8 mouse cellular contexts compared by ENCODE assay signal in genomic region chr12:21778308-21778707, GRCm38 (mm10).
DNase-seq lines count a peak whose midpoint lies in the region; ATAC-seq and TF ChIP-seq lines count a peak whose summit lies in the region.
"Not testable (repeated sequence)": the region's sequence is repeated elsewhere in the genome, so short reads cannot be mapped to it uniquely, and the experiment has no call there.

No protein-coding gene starts in this region.

- not testable (repeated sequence) for H3K27ac ChIP-seq in ES-Bruce4 (ENCODE audit: insufficient read depth, low read length); embryonic fibroblast, embryonic 13.5 days (ENCODE audit: insufficient read depth, low read length); heart, embryonic 15.5 days; hindbrain, embryonic 16.5 days (ENCODE audit: low read depth, low read length); liver, embryonic 14.5 days; stomach, postnatal 0 days (replicated peaks)

- H3K9ac ChIP-seq in ES-Bruce4 (ENCODE audit: low read depth, poor library complexity, severe bottlenecking), result peak overlapping the region; percentile 91
- H3K9ac ChIP-seq in heart, embryonic 15.5 days; hindbrain, embryonic 16.5 days (ENCODE audit: low read depth, low read length); stomach, postnatal 0 days (ENCODE audit: low read length): not testable (repeated sequence)
- H3K9ac ChIP-seq in liver, embryonic 14.5 days (replicated peaks), result peak overlapping the region; percentile 27; the same call in 1 of the 2 replicates

- peak overlapping the region; percentile 69 for H3K4me3 ChIP-seq in ES-Bruce4 (ENCODE audit: low read depth, low read length)
- peak overlapping the region; percentile 30; the same call in 1 of the 2 replicates for H3K4me3 ChIP-seq in embryonic fibroblast, embryonic 13.5 days (ENCODE audit: insufficient read depth, low read length)
- peak overlapping the region; percentile 45 for H3K4me3 ChIP-seq in heart, embryonic 15.5 days
- H3K4me3 ChIP-seq in hindbrain, embryonic 16.5 days (ENCODE audit: low read length), result 0 out of 2 replicates have a peak overlapping the region, but pooled peaks have one; percentile 14
- peak overlapping the region; percentile 37 to 47 for H3K4me3 ChIP-seq in liver, embryonic 14.5 days (ENCODE audit: insufficient read depth in 1 of 2, low read depth in 2 of 2, low read length in 2 of 2)
- H3K4me3 ChIP-seq in stomach, postnatal 0 days (ENCODE audit: low read depth, low read length), result not testable (repeated sequence)

- not testable (repeated sequence) for H3K27me3 ChIP-seq in ES-Bruce4 (ENCODE audit: control insufficient read depth, insufficient read depth, low read length, poor library complexity, severe bottlenecking); heart, embryonic 15.5 days; hindbrain, embryonic 16.5 days (replicated peaks; ENCODE audit: control insufficient read depth, insufficient read depth, low read length); liver, embryonic 14.5 days (ENCODE audit: control insufficient read depth, insufficient read depth, low read length); stomach, postnatal 0 days (ENCODE audit: control insufficient read depth, insufficient read depth, low read length)

- not testable (repeated sequence) for TF ChIP-seq CTCF in ES-Bruce4 (IDR thresholded peaks at IDR 0.05; ENCODE audit: low read depth, low read length); embryonic fibroblast, embryonic 13.5 days (IDR thresholded peaks at IDR 0.05; ENCODE audit: borderline replicate concordance, insufficient read depth, low read length); liver, embryonic 14.5 days (IDR thresholded peaks at IDR 0.05; ENCODE audit: low read depth); stomach, postnatal 0 days (IDR thresholded peaks at IDR 0.05; ENCODE audit: low read depth)

- TF ChIP-seq POLR2A in ES-Bruce4 (IDR thresholded peaks at IDR 0.05; ENCODE audit: insufficient read depth, low read length); embryonic fibroblast, embryonic 13.5 days (IDR thresholded peaks at IDR 0.05; ENCODE audit: low read depth, low read length): not testable (repeated sequence)

- 23% methylated on average over 41 of the region's 50 CpGs for WGBS in heart, embryonic 15.5 days
- 31% methylated on average over 39 of the region's 50 CpGs for WGBS in hindbrain, embryonic 16.5 days
- whole genome bisulfite sequencing in liver, embryonic 14.5 days (ENCODE audit: insufficient replicate concordance), result 11% methylated on average over 37 of the region's 50 CpGs
- 17% methylated on average over 43 of the region's 50 CpGs for WGBS in stomach, postnatal 0 days

- not testable (repeated sequence) for H3K36me3 ChIP-seq in ES-Bruce4 (ENCODE audit: control insufficient read depth, insufficient read depth, low read length, poor library complexity, severe bottlenecking); heart, embryonic 15.5 days; hindbrain, embryonic 16.5 days (ENCODE audit: control insufficient read depth, insufficient read depth, low read length); liver, embryonic 14.5 days (replicated peaks; ENCODE audit: control insufficient read depth, insufficient read depth, low read depth); stomach, postnatal 0 days (ENCODE audit: control insufficient read depth, insufficient read depth, low read length)

- not testable (repeated sequence) for H3K4me1 ChIP-seq in ES-Bruce4 (ENCODE audit: control insufficient read depth, insufficient read depth, low read length); embryonic fibroblast, embryonic 13.5 days (ENCODE audit: control insufficient read depth, insufficient read depth, low read length); heart, embryonic 15.5 days (replicated peaks); hindbrain, embryonic 16.5 days (ENCODE audit: control insufficient read depth, insufficient read depth, low read depth, low read length); liver, embryonic 14.5 days (replicated peaks; ENCODE audit: control insufficient read depth in 2 of 2, insufficient read depth in 2 of 2, low read length in 1 of 2); stomach, postnatal 0 days (replicated peaks; ENCODE audit: control insufficient read depth, insufficient read depth)

- not testable (repeated sequence) for ATAC-seq in heart, embryonic 15.5 days (replicated peaks; ENCODE audit: insufficient number of reproducible peaks, insufficient read depth, low FRiP score, low read depth); hindbrain, embryonic 16.5 days; liver, embryonic 14.5 days (ENCODE audit: insufficient read depth); stomach, postnatal 0 days (ENCODE audit: low FRiP score, low TSS enrichment)

- peak; percentile 8 to 15 for DNase-seq in kidney, postnatal 4 days
- not testable (repeated sequence) for DNase-seq in liver, embryonic 14.5 days (ENCODE audit: low read depth in 3 of 3, low spot score in 3 of 3)
- peak; percentile 11 for DNase-seq in neural tube, embryonic 10.5 days (ENCODE audit: extremely low spot score, low spot score)
- peak; percentile 12 for DNase-seq in stomach, postnatal 0 days (ENCODE audit: low spot score)

- not testable (repeated sequence) for TF ChIP-seq EP300 in ES-Bruce4 (IDR thresholded peaks at IDR 0.05; ENCODE audit: insufficient read depth, low read depth, low read length); liver, embryonic 14.5 days (IDR thresholded peaks at IDR 0.05; ENCODE audit: low read depth); stomach, postnatal 0 days (optimal IDR thresholded peaks at IDR 0.05)

- not testable (repeated sequence) for H3K9me3 ChIP-seq in ES-Bruce4 (replicated peaks; ENCODE audit: control insufficient read depth, insufficient read depth, low read length, poor library complexity, severe bottlenecking); heart, embryonic 15.5 days (replicated peaks); hindbrain, embryonic 16.5 days (ENCODE audit: control insufficient read depth, low read length); liver, embryonic 14.5 days (ENCODE audit: control insufficient read depth, low read length); stomach, postnatal 0 days (ENCODE audit: control insufficient read depth, low read length)

- H3K4me2 ChIP-seq in heart, embryonic 15.5 days, result peak overlapping the region; percentile 58
- H3K4me2 ChIP-seq in hindbrain, embryonic 16.5 days (ENCODE audit: low read length), result not testable (repeated sequence)
- peak overlapping the region; percentile 45 for H3K4me2 ChIP-seq in liver, embryonic 14.5 days (ENCODE audit: low read depth)
- 0 out of 2 replicates have a peak overlapping the region, but pooled peaks have one; percentile 29 for H3K4me2 ChIP-seq in stomach, postnatal 0 days (replicated peaks; ENCODE audit: low read depth)
